Mouse (Mus musculus) telencephalon, adult 2 months (tissue): ENCODE data around the gene Gm6034.
"Not testable (repeated sequence)": the region's sequence is repeated elsewhere in the genome, so short reads cannot be mapped to it uniquely, and the experiment has no call there.

Experiments used
- DNase-seq: peaks from one replicate; pipeline ENCODE4 v3.0.0-alpha.2; 2011; ENCODE audit warnings: low read depth, low spot score

Gene Gm6034

DNA sequence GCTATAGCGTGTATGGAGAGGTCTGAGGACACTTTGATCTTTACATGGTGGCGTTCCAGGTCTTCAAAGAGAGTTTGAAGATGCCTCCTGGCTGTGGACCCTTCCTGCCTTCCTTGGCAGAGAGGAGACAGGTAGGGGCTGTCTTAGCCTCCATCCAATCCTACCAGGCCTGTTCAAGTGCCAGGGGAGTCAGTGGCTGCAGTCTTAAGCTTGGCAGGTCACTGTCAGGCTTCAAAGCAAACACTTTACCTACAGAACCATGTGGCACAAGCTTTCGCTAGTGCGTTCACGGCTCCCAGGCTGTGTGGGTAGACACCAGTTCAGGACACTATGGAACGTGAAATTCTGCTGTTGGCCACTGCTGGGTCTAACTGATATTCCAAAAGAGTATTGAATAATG is 19.8 kb upstream of the Gm6034 start:
- DNase-seq, result no peak

DNA sequence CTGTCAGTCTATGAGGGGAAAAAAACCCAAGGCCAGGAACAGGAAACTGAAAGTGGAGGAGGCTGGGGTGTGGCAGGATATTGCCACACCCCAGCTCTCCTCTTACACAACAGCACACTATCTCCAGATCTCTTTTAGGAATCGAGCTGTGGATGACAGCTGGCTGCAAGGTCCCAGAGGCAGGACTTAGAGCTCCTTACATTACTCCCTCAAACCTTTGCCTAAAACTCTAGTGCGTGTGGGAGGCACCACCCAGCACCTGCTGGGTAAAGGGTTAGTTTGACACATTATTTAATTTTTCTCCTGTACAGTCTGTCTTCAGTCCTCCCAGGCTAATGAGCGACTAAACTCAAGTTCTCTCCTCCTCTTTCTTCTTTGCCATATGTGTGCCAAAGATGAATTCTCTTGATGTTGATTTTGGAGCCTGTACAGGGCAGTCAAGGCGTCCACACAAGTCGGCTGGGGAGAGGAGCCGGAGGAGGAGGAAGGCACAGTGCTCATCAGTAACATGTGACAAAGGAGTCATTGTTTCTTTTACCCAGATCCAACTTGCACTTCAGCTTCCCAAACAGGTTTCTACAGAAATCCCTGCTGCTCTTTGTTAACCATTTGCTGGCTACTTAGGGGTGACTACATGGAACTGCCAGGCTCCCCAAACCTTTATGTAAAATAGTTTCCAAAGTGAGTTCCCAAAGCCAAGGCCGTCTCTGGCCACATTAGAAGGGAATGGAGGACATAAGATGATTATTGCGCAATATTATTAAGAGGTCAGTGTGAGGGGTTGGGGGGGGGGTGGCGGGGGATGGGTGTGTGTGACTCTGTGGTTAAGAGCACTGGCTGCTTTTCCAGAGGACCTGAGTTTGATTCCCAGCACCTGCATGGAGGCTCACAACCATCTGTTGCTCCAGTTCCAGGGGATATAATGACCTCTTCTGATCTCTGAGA is 18.8 kb upstream of the Gm6034 start:
- no peak for DNase-seq

DNA sequence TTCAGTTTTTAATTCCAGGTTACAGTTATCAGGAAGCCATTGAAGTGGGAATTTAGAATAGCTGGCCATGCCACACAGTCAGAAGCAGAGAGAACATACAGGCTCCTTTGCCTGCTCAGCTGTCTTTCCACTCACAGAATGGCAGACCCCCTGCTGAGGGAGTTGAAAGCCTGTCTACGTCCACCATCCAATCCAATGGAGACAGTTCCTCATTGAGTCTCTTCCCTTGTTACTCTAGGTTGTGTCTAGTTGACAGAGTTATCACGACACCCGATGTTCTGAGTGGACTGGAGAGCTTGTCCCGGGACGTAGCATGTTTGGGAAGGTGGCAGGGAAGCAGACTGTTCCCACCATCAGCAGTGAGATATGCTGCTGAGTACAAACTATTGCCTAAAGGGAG is 17.6 kb upstream of the Gm6034 start:
- no peak for DNase-seq

DNA sequence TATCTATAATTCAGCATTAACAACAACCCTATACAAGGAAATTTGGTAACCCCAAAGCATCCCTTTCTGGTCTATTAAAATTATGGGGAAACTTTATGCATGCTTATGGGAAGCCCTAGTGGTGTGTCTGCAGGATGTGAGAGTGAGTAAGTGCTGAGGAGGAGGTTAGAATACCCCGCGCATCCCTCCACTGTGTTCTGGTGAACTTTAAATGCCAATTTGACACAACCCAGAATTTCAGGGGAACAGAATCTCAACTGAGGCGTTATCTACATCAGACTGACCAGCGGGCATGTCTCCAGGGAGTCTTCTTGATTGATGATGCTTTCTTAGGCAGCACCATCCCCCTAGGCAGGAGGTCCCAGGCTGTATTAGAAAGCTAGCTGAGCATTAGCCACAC is 16.9 kb upstream of the Gm6034 start:
- no peak for DNase-seq

DNA sequence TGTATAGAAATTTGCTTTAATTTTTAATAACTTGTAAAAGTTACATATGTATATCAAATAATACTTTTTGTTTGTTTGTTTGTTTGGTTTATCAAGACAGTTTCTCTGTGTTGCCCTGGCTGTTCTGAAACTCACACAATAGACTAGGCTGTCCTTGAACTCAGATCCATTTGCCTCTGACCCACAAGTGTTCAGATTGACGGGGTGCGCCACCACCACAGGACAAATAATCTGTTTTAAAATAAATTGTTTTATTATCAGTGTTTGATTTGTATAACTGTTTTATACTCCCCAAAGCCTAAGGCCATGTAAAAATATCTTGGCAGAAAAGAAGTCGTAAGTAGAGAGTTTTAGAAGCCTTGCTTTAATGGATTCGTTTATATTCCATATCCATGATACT is 15.1 kb upstream of the Gm6034 start:
- no peak for DNase-seq

DNA sequence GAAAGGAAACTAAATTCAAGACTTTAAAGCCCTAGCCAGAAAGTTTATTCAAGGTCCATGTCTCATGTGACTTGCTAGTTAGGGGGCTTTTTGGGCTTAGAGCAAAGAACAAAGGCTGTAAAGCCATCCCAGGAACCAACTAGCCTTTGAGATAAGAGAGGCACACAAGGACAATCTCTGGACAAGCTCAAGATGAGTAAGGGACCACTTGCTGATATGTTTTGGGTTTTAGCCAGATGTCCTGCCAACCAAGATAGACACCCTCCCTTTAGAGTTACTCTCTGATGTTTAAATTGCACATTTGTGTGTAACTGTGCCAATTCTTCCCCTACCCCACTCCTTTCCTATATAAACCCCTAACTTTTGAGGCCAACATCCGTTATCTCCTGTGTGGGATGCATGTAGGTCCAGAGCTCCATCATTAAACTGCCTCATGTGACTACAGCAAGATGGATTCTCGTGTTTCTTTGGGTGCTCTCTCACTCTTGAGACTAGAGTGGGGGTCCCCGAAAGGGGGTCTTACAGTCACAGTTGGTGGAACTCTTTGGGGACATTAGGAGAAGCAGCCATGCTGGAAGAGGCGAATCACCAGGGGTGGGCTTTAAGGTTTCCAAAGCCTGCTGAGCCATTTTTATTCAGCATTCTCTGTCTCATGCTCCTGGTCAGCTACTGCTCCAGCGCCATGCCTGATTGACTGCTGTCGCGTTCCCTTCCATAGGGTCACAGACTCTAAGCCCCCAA is 13.7 kb upstream of the Gm6034 start:
- DNase-seq, result no peak

DNA sequence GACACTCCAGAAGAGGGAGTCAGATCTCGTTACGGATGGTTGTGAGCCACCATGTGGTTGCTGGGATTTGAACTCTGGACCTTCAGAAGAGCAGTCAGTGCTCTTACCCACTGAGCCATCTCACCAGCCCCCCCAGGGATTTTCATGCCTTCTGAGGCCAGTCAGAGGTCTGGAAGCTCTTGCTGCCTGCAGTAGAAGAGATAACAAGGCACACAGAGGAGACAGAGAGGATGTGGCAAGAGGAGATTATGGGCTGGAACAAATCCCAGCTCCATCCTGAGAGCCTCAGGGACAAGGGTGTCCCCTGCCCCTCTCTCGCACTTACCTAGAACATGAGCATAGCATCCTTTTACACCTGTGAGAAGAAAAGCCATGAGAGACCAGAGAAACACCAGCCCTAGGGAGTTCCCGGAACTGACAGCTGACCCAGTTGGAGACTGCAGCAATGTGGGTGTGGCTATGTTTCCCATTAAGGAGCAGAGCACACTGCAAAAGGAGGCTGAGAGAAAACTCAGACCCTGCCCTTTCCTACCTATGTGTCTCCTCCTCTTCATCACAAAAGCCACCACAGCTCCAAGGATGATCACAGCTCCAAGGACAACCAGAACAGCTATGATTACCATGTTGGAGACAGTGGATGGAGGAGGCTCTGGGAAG is 12.6 kb upstream of the Gm6034 start:
- DNase-seq, result not testable (repeated sequence)

DNA sequence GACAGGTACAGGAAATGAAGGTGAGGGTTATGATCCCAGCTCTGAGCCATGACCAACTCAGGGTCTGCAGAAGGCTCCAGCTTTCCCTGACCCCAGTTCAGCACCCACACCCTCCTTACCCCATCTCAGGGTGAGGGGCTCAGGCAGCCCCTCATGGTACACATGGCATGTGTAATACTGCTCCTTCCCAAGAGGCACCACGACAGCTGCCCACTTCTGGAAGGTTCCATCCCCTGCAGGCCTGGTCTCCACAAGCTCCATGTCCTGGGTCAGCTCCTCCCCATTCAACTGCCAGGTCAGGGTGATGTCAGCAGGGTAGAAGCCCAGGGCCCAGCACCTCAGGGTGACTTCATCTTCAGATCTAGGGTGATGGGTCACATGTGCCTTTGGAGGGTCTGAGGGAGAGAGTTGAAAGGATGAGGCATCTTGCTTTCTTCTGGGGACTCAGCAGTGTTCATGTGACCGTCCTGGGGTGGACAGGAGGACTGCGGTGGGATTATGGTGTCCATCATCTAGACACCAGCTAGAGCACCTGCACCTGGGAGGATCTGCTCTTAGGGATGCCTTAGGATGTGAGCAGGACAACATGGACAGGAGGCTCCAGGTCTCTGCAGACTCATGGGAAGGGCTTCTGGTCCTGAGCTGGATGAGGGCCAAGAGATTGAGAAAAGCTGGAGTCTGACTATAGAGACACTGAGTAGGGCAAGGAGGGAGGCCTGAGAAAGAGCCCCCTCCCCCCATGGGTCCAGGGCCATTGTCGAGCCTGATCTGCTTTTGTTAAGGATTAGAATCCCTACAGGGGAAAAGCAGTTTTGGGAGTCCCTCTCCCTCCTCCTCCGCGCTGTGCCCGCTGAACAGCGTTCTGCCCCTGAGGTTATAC is 11.8 kb upstream of the Gm6034 start:
- not testable (repeated sequence) for DNase-seq

DNA sequence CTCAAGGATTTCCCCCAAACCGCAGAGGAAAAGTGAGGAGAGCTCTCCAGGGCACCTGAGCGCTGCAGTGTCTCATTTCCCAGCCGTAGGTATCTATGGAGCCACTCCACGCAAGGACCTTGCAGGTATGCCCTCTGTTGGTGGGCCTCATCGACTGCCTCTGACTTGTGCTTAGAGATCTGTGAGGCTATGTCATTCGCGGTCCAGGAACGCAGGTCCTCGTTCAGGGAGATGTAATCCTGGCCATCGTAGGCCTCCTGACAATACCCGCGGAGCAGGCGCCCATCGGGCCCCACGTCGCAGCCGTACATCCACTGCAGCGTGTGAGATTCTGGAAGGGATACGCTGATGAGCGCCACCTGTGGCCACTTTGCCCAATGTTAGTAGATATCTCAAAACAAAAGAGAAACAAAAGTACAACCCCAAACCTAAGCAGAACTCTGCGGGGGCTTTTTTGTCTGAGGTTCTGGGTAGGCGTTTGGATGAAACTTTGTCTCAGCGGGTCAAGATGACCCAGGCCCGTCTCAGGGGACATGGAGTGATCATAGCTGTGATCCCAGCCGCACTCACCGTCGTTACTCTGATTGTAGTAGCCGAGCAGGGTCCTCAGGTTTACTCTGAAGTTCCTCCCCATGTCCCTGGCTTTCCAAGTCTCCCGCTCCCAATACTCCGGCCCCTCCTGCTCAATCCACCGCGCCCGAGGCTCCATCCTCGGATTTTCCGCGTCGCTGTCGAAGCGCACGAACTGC is 11.0 kb upstream of the Gm6034 start:
- not testable (repeated sequence) for DNase-seq

DNA sequence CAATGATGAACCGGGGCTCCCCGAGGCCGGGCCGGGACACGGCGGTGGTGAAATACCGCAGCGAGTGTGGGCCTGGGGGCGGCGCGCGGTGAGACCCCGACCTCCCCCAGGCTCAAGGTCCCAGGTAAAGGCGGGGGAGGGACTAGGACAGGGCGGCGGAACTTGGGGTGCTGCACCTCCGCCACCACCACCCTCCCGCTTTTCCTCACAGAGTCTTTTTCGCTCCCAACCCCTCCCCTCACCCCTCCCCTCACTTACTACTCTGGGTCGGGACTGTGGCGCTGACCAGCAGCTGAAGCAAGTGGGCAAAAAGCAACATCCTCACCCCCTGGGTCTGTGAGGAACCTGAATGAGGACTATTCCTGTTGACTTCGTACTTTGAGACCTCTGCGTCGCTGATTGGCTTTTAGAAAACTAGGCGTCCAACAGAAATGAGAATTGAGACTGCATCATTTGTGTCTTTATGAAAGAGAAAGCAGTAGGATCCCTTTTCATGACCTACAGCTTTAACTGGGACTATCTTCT is 10.3 kb upstream of the Gm6034 start, which contains the start of gene H2-T23:
TSS of gene H2-T23 (minus strand) at position 505 of the 525 bp plus-strand sequence.
- DNase-seq, result not testable (repeated sequence)

DNA sequence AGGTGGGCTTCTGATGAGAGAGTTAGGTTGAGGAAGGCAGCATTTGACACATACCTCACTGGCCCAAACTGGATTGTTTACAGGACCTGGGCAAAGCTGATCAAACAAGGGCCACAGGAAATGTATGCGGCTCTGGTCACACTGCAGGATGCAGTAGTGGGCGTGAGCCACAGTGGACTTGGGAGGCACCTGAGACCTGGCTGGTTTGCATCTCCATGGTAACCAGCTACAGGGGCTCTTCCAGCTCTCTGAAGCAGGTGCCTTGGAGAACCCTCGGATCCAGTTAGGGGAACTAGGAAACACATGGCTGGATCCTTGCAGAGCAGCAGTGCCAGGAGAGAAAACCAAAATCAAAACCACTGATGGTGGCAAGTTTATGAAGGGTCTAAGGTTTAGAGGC is 8.2 kb upstream of the Gm6034 start:
- not testable (repeated sequence) for DNase-seq

DNA sequence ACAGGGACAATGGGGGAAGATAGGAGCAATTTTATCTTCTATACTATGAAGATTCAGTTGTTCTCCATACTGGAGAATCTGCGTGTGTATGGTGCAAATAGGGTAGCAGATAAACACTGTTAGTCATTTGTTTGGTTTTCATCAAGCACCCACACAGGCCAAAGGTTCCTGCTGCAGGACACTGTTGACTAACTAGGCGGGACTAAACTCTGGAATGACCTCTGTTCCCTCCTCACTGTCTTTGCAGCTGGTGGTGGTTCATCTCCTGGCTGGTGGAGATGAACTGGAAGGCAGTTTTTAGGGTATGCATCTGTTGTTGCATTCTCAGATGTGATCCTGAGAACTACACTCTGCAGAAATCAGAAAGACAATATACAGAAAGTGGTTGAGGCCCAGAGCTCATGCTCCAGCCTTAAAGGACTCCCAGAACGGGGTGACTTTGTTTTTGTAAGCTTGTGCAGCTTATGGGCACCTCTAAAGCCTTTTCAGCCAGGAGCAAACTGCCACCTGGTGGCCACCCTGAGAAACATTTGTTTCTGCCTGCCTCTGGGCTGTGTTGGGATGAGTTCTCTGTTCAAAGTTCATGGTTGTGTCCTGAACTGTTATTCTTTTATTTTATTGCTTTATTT is 7.6 kb upstream of the Gm6034 start:
- DNase-seq, result not testable (repeated sequence)

DNA sequence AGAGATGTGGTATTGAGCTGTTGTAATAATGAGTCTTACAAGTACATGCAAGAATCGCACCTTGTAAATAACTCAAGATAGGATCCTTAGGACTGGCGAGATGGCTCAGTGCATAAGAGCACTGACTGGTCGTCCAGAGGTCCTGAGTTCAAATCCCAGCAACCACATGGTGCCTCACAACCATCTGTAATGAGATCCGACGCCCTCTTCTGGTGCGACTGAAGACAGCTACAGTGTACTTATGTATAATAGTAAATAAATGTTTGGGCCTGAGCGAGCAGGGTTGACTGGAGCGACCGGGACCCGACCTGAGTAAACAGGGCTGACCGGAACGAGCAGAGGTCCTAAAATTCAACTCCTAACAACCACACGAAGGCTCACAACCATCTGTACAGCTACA is 6.6 kb upstream of the Gm6034 start:
- DNase-seq, result not testable (repeated sequence)

DNA sequence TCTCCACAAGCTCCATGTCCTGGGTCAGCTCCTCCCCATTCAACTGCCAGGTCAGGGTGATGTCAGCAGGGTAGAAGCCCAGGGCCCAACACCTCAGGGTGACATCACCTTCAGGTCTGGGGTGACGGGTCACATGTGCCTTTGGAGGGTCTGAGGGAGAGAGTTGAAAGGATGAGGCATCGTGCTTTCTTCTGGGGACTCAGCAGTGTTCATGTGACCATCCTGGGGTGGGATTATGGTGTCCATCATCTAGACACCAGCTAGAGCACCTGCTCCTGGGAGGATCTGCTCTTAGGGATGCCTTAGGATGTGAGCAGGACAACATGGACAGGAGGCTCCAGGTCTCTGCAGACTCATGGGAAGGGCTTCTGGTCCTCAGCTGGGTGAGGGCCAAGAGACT is 2.2 kb upstream of the Gm6034 start:
- not testable (repeated sequence) for DNase-seq

DNA sequence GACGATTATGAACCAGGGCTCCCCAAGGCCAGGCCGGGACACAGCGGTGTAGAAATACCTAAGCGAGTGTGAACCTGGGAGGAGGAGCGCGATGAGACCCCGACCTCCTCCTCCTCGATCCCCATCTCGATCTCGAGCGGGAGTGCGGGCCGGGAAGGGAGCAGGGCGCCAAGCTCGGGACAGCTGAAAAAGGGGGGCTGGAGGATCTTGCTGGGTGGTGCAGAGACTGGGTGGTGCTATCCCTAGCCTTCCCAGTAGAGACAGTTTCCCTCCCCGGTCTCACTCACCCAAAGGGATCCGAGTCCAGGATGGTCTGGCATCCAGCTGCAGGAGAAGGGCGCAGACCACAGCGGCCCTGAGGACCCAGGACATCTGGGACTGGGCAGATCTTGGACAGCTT is 706 bp upstream of the Gm6034 start:
- not testable (repeated sequence) for DNase-seq

DNA sequence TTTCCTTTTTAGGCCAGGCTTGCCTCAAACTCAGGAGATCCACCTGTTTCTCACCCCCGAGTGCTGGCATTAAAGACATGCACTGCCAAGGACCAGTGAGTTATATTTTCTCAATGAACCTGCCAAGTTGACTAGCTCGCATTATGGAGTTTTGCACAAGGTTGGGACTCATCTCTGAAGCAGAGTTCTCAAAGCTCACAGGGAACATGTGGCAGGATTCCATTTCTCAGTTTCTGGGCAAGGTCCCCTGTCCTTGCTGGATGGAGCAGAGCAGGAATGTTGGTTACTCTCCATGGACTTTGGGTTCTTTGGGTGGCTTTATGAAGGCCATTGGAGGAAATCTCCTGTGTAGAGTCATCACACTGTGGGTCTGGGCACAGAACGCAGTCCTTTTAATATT is 525 bp downstream of the Gm6034 start:
- DNase-seq, result no peak

DNA sequence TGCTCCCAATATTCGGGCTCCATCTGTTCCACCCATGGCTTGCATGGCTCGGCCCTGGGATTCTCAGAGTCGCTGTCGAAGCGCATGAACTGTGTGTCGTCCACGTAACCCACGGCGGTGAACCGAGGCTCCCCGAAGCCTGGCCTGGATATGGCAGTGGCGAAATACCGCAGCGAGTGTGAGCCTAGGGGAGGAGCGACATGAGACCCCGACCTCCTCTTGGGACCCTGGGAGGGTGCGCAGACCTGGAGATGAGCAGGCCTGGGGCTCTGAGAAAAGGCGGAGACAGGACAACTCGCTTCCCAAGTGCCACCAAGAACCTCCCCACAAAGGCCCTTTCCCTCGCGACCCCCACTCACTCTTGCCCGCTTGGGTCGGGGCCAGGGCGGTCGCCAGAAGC is 15.2 kb downstream of the Gm6034 start:
- DNase-seq, result not testable (repeated sequence)

DNA sequence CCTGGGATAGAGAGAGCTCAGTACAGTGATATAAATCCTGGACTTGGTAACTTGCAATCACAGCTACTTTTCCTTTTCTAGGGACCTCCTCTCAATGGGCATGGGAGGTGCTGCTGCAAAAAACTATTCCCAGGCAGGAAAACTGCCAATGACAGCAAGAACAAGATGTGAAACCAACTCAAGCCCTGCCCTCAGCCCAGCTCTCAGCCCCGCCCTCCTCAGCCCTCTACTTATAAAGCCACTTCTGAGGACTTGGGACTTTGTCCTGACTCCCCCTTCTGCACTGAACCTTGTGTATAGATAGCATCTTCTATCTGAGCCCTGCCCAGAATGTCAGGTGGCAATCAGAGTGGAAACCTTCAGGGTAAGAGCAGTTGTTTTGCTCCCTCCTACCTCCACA is 15.6 kb downstream of the Gm6034 start, which contains the start of gene Gm11127:
TSS of gene Gm11127 (minus strand) at position 10 of the 400 bp plus-strand sequence.
- not testable (repeated sequence) for DNase-seq

DNA sequence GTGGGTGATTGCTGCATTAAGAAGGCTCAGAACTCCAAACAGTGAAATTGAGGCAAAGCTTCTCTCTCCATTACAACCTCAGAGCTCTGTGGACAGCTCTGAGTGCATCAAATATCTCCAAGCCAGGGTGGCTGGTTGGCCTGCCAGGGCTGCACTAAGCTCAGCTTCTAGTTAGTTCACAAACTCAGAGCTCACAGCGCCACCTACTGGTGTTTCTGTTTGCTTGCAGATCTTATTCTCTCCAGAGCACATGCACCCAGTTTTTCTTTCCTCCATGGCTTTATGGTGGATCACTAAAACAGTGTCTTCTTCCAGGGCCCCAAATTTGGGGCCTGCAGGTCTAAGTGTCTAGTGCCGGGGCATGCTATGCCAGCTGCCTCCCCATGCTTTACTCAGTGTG is 18.1 kb downstream of the Gm6034 start:
- peak; percentile 75 for DNase-seq
